Mouse (Mus musculus) CH12.LX (cell line): ENCODE data around the gene March8.

Experiments used
- BHLHE40 ChIP-seq: IDR thresholded peaks from 2 replicates; pipeline ENCODE4 v1.6.1; 2011; ENCODE audit warnings: mild to moderate bottlenecking, low read depth, low read length, improper control_type of control experiment
- CHD2 ChIP-seq: IDR thresholded peaks from 2 replicates; pipeline ENCODE4 v1.6.1; 2011; ENCODE audit warnings: low read length, improper control_type of control experiment
- ELF1 ChIP-seq: IDR thresholded peaks from 2 replicates; pipeline ENCODE4 v1.6.1; 2014; ENCODE audit warnings: low read depth, mild to moderate bottlenecking, inconsistent platforms, low read length, improper control_type of control experiment
- EP300 ChIP-seq: IDR thresholded peaks from 2 replicates; pipeline ENCODE4 v1.6.1; 2011; ENCODE audit warnings: low read length, improper control_type of control experiment
- MAFK ChIP-seq: IDR thresholded peaks from 2 replicates; pipeline ENCODE4 v1.6.1; 2011; ENCODE audit warnings: low read length, improper control_type of control experiment; ENCODE audit not compliant: insufficient replicate concordance
- MXI1 ChIP-seq: IDR thresholded peaks from 2 replicates; pipeline ENCODE4 v1.6.1; 2011; ENCODE audit warnings: mild to moderate bottlenecking, low read depth, low read length, improper control_type of control experiment
- POLR2A ChIP-seq: IDR thresholded peaks from 2 replicates; pipeline ENCODE4 v1.6.1; 2011; ENCODE audit warnings: low read depth, mild to moderate bottlenecking, improper control_type of control experiment, low read length

DNA sequence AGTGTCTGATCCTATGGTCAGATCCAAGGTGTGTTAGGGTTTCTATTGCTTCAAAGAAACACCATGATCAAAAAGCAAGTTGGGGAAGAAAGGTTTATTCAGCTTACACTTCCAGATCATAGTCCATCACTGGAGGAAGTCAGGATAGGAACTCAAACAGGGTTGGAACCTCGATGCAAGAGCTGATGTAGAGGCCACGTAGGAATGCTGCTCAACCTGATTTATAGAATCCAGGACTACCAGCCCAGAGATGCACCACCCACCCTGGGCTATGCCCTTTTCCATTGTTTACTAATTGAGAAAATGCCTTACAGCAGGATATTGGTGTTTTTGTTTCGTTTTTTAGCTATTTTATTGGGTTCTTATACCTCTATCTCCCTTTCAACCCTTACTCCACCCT is 23.6 kb downstream of the March8 start:
- no peak for TF ChIP-seq ELF1
- TF ChIP-seq POLR2A: no peak
- TF ChIP-seq EP300: no peak
- TF ChIP-seq BHLHE40: no peak
- no peak for TF ChIP-seq CHD2
- TF ChIP-seq MAFK: no peak
- no peak for TF ChIP-seq MXI1
